In the genomic region with DNA sequence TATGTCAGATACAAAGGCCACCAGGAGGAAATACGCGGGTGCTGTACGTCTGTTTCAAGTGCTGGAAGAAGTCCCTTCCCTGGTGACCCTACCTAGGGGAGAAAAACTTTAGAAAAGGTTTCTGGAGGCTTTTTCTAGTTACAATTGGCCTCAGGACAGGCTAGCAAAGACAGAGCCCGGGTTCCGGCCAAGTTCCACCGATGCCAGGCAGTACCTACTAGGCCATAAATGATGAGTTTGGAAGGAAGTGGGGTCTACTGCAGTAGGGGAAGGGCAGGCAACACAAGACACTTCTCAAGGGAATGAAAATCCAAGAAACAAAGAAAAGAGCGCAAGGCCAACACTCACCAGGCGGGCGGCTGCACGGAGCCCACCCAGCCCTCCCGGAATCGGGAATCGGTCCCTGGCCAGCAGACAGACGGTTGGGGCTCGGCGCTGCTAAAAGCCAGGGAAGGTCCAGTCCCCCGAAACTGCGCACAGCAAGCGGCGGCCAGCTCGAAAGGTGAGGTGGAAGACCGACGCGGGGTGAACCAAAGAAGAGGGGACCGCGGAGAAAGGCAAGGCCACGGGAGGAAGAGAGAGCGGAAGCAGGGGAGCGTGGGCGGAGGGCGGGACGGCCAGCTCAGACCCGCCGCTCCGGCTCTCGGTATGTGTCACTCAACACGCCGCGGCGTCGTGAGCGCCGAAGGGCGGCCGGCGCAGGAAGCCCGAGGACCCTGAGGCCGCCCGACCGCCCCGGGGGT, we compare ENCODE assay signal across 8 mouse cellular contexts. TPM values are rescaled to one million over a fixed set of nuclear protein-coding genes. Genes with fewer than 3 reads are reported as not detected.
DNase-seq lines count a peak whose midpoint lies in the region; ATAC-seq lines count a peak whose summit lies in the region.

No protein-coding gene starts in this region.

- WGBS in heart, embryonic 12.5 days: under 1% methylated on average over 51 of the region's 51 CpGs
- under 1% methylated on average over 51 of the region's 51 CpGs for WGBS in liver, embryonic 15.5 days (ENCODE audit: insufficient replicate concordance)
- 1% methylated on average over 51 of the region's 51 CpGs for WGBS in neural tube, embryonic 13.5 days

- no peaks in the 10 kb centered on the region for H3K9me3 ChIP-seq in heart, embryonic 12.5 days (replicated peaks)
- H3K9me3 ChIP-seq in liver, embryonic 15.5 days (replicated peaks): no peaks in the 10 kb centered on the region
- H3K9me3 ChIP-seq in neural tube, embryonic 13.5 days: no peaks in the 10 kb centered on the region

- peak overlapping the region; percentile 94 for H3K27ac ChIP-seq in heart, embryonic 12.5 days (ENCODE audit: poor library complexity, severe bottlenecking)
- peak overlapping the region; percentile 94 for H3K27ac ChIP-seq in liver, embryonic 15.5 days (replicated peaks)
- peak overlapping the region; percentile 94 for H3K27ac ChIP-seq in neural tube, embryonic 13.5 days (replicated peaks)

- H3K36me3 ChIP-seq in heart, embryonic 12.5 days: peaks cover 52% of the 10 kb centered on the region
- peaks cover 45% of the 10 kb centered on the region for H3K36me3 ChIP-seq in liver, embryonic 15.5 days (replicated peaks)
- H3K36me3 ChIP-seq in neural tube, embryonic 13.5 days: peaks cover 38% of the 10 kb centered on the region

- H3K4me2 ChIP-seq in heart, embryonic 12.5 days: peak overlapping the region; percentile 88
- H3K4me2 ChIP-seq in liver, embryonic 15.5 days: peak overlapping the region; percentile 83
- peak overlapping the region; percentile 97 for H3K4me2 ChIP-seq in neural tube, embryonic 13.5 days

- peaks cover 49% of the 10 kb centered on the region for H3K4me1 ChIP-seq in heart, embryonic 12.5 days (replicated peaks)
- H3K4me1 ChIP-seq in liver, embryonic 15.5 days (replicated peaks): peaks cover 77% of the 10 kb centered on the region
- H3K4me1 ChIP-seq in neural tube, embryonic 13.5 days (replicated peaks): peaks cover 69% of the 10 kb centered on the region

- no peak for DNase-seq in heart, adult 18-20 months
- DNase-seq in CD4-positive, CD25-positive, alpha-beta regulatory T cell, adult 2 months (ENCODE audit: low read depth, low spot score): peak; percentile 89
- peak; percentile 82 for DNase-seq in brain, adult 2 months (ENCODE audit: low read depth, low spot score)
- peak; percentile 78 for DNase-seq in heart, postnatal 4 days
- no peak for DNase-seq in frontal cortex, postnatal 14 days (ENCODE audit: low spot score in 2 of 2)

- ATAC-seq in heart, embryonic 12.5 days (ENCODE audit: insufficient number of reproducible peaks, low FRiP score): peak; percentile 83
- peak; percentile 67 for ATAC-seq in liver, embryonic 15.5 days (ENCODE audit: insufficient read depth)
- peak; percentile 80 for ATAC-seq in neural tube, embryonic 13.5 days (ENCODE audit: low read depth)

- peak overlapping the region; percentile 98 for H3K9ac ChIP-seq in heart, embryonic 12.5 days
- H3K9ac ChIP-seq in liver, embryonic 15.5 days: peak overlapping the region; percentile 98
- H3K9ac ChIP-seq in neural tube, embryonic 13.5 days: peak overlapping the region; percentile 98

- H3K4me3 ChIP-seq in heart, embryonic 12.5 days: peak overlapping the region; percentile 96
- peak overlapping the region; percentile 96 for H3K4me3 ChIP-seq in liver, embryonic 15.5 days (replicated peaks)
- peak overlapping the region; percentile 97 for H3K4me3 ChIP-seq in neural tube, embryonic 13.5 days

- no peaks in the 10 kb centered on the region for H3K27me3 ChIP-seq in heart, embryonic 12.5 days (replicated peaks)
- no peaks in the 10 kb centered on the region for H3K27me3 ChIP-seq in liver, embryonic 15.5 days
- no peaks in the 10 kb centered on the region for H3K27me3 ChIP-seq in neural tube, embryonic 13.5 days

RNA-seq across cellular contexts. Expression of gene Cdca4, which starts 0.6 kb away (rescaled TPM):
- 47.2 and 49.2 TPM in 2 replicates for polyA plus RNA-seq in heart, embryonic 12.5 days (2016; fragmentation: Nextera tagmentation; extraction: Ambion mirVana)
- 1 to 10 TPM; 5.1 to 5.6 TPM for total RNA-seq in heart, adult 18-20 months (2021)
- total RNA-seq in heart, postnatal 4 days (2021): 10 to 100 TPM; 25.8 to 26.8 TPM
- polyA plus RNA-seq in liver, embryonic 15.5 days (2015; fragmentation: Nextera tagmentation; extraction: Ambion mirVana): 62.9 and 67.0 TPM in 2 replicates
- polyA plus RNA-seq in neural tube, embryonic 13.5 days (2015; fragmentation: Nextera tagmentation; extraction: Ambion mirVana): 46.9 and 56.1 TPM in 2 replicates

RNA-seq across cellular contexts. Expression of gene Clba1, which starts 19.9 kb away (rescaled TPM):
- 9.5 and 9.6 TPM in 2 replicates for polyA plus RNA-seq in heart, embryonic 12.5 days (2016; fragmentation: Nextera tagmentation; extraction: Ambion mirVana)
- total RNA-seq in heart, adult 18-20 months (2021): 1 to 10 TPM; 2.0 to 2.2 TPM
- 1 to 10 TPM; 4.5 to 6.0 TPM for total RNA-seq in heart, postnatal 4 days (2021)
- polyA plus RNA-seq in liver, embryonic 15.5 days (2015; fragmentation: Nextera tagmentation; extraction: Ambion mirVana): 0.43 and 0.61 TPM in 2 replicates
- 20.2 and 21.1 TPM in 2 replicates for polyA plus RNA-seq in neural tube, embryonic 13.5 days (2015; fragmentation: Nextera tagmentation; extraction: Ambion mirVana)

RNA-seq across cellular contexts. Expression of gene Ahnak2, which starts 26.2 kb away (rescaled TPM):
- polyA plus RNA-seq in heart, embryonic 12.5 days (2016; fragmentation: Nextera tagmentation; extraction: Ambion mirVana): 1.3 and 1.4 TPM in 2 replicates
- 10 to 100 TPM; 15.3 to 16.6 TPM for total RNA-seq in heart, adult 18-20 months (2021)
- 10 to 100 TPM; 13.5 to 16.8 TPM for total RNA-seq in heart, postnatal 4 days (2021)
- polyA plus RNA-seq in liver, embryonic 15.5 days (2015; fragmentation: Nextera tagmentation; extraction: Ambion mirVana): 0.18 and 0.23 TPM in 2 replicates
- 2.8 and 2.9 TPM in 2 replicates for polyA plus RNA-seq in neural tube, embryonic 13.5 days (2015; fragmentation: Nextera tagmentation; extraction: Ambion mirVana)

RNA-seq across cellular contexts. Expression of gene Gpr132, which starts 39.4 kb away (rescaled TPM):
- not detected in 2 replicates for polyA plus RNA-seq in heart, embryonic 12.5 days (2016; fragmentation: Nextera tagmentation; extraction: Ambion mirVana)
- 1 to 10 TPM in 1 of 2 experiments, under 1 TPM in 1; 0.37 to 1.3 TPM for total RNA-seq in heart, adult 18-20 months (2021)
- under 1 TPM; 0.16 to 0.17 TPM for total RNA-seq in heart, postnatal 4 days (2021)
- polyA plus RNA-seq in liver, embryonic 15.5 days (2015; fragmentation: Nextera tagmentation; extraction: Ambion mirVana): 0.26 and 0.32 TPM in 2 replicates
- polyA plus RNA-seq in neural tube, embryonic 13.5 days (2015; fragmentation: Nextera tagmentation; extraction: Ambion mirVana): not detected in 2 replicates

Comparison
In these comparisons a context has a peak if more than half of its experiments do, and no peak if none do; other contexts are left out.
1. DNase-seq: peak in CD4-positive, CD25-positive, alpha-beta regulatory T cell, adult 2 months (single experiment), brain, adult 2 months (single experiment) and heart, postnatal 4 days (single experiment); none in heart, adult 18-20 months (0 of 2) and frontal cortex, postnatal 14 days (0 of 2).
2. Peak in every context shown above with its lines, with median percentiles within 50 percentile points of each other: ATAC-seq, H3K27ac ChIP-seq, H3K4me2 ChIP-seq, H3K4me3 ChIP-seq and H3K9ac ChIP-seq.